Mouse (Mus musculus) midbrain, embryonic 12.5 days (tissue): ENCODE measurements around the gene Otx2. TPM values are rescaled to one million over a fixed set of nuclear protein-coding genes. Genes with fewer than 3 reads are reported as not detected.

Experiments used
- polyA plus RNA-seq: library from polyadenylated mRNA; unstranded; fragments of >200 nt; fragmentation: Nextera tagmentation; extraction: Ambion mirVana; gene quantifications from 2 replicates; pipeline ENCODE4 v1.2.1, GENCODE M21; 2016

Otx2 gene
- polyA plus RNA-seq, 1 experiment from 2014 or later = 180 TPM

Other genes starting within 250 kb of the Otx2 start
- 29.1 and 30.4 TPM in 2 replicates for gene Tmem260, start 227.7 kb downstream of the Otx2 start, polyA plus RNA-seq